Mouse (Mus musculus) lung, embryonic 15.5 days (tissue): ENCODE measurements around the gene Ilvbl. TPM values are rescaled to one million over a fixed set of nuclear protein-coding genes. Genes with fewer than 3 reads are reported as not detected.
A peak's percentile ranks its signal among the peaks of the same experiment; 100 is the strongest.
"Not testable (repeated sequence)": the region's sequence is repeated elsewhere in the genome, so short reads cannot be mapped to it uniquely, and the experiment has no call there.

ENCODE experiments used
- ATAC-seq: fragments of 200-750 bp; cut with Nextera tagmentation; 2 replicates; pipeline ENCODE4 v1.8.0; 2017; ENCODE audit warnings: moderate number of reproducible peaks, borderline replicate concordance; ENCODE audit not compliant: low FRiP score, low TSS enrichment; ENCODE audit errors: extremely low read depth
- H3K27ac ChIP-seq: fragments of 300-500 bp; sonication (generic); 2 replicates; pipeline ENCODE4 v1.5.1; 2015; ENCODE audit warnings: moderate library complexity, mild to moderate bottlenecking, inconsistent platforms
- H3K27me3 ChIP-seq: fragments of 300-500 bp; sonication (generic); 2 replicates; pipeline ENCODE4 v1.6.1; 2015; ENCODE audit warnings: inconsistent platforms
- H3K36me3 ChIP-seq: fragments of 300-500 bp; sonication (generic); 2 replicates; pipeline ENCODE4 v1.6.1; 2015; ENCODE audit warnings: inconsistent platforms
- H3K4me1 ChIP-seq: fragments of 300-500 bp; sonication (generic); 2 replicates; pipeline ENCODE4 v1.6.1; 2015; ENCODE audit warnings: inconsistent platforms
- H3K4me2 ChIP-seq: fragments of 300-500 bp; sonication (generic); 2 replicates; pipeline ENCODE4 v1.6.1; 2015; ENCODE audit warnings: inconsistent platforms, mild to moderate bottlenecking, moderate library complexity
- H3K4me3 ChIP-seq: fragments of 300-500 bp; sonication (generic); 2 replicates; pipeline ENCODE4 v1.5.1; 2015; ENCODE audit warnings: mild to moderate bottlenecking, inconsistent platforms
- H3K9ac ChIP-seq: fragments of 300-500 bp; sonication (generic); 2 replicates; pipeline ENCODE4 v1.6.1; 2015; ENCODE audit warnings: inconsistent platforms
- H3K9me3 ChIP-seq: fragments of 300-500 bp; sonication (generic); 2 replicates; pipeline ENCODE4 v1.6.1; 2016; ENCODE audit warnings: inconsistent platforms
- WGBS: fragments of 180-500 bp; shearing (Covaris S2); methylation state at CpG from one replicate; pipeline ENCODE4 v1.1.7; 2015; 5-methylcytosine and 5-hydroxymethylcytosine counted together
- polyA plus RNA-seq: library from polyadenylated mRNA; unstranded; fragments of >200 nt; fragmentation: Nextera tagmentation; extraction: Ambion mirVana; gene quantifications from 2 replicates; pipeline ENCODE4 v1.2.1, GENCODE M21; 2015

Ilvbl gene
- polyA plus RNA-seq, result 49.0 and 52.2 TPM in 2 replicates

DNA sequence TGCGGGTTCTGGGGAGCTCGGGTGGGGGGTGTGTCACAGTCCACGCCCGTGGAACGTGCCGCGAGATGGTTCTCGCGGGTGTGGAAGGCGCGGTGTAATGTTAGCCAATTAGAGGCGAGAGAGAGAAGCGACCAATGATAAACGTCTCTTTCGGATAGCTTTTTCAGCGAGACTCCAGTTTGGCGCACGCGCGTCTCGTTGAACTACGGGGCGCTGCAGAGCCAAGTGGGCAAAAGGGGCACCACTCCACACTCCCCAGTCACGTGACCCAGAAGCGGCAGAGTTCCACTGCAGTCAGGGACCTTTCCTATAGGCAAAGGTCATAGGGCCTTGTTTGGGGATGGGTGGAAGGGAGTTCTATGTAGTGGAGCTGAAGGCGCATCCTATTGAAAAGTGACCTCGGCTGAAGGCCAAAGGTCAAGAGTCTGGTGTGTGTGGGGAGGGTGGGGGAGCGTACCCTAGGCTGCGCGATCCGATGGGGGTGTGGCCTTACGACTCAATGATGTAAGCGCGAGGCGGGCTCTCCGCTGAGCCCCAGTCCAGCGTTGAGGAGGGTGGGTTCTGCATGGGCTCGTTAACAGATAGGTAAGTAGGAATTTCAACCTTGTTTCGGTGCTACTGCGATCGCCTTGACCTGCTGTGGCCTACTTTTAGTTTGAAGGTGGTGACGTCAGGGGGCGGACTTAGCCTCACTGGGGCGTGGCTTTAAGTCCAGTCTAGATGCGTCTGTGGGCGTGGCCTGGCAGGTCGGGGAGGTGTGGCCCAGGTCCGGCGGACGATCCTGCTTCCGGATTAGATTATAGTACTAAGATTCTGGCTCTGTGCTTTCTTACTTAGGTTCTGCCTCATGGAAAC, at the start of gene Ilvbl:
Ilvbl (plus strand) TSS at position 97 of the 855 bp plus-strand sequence.
- Histone ChIP-seq H3K36me3 (peaks cover 7% of the 10 kb centered on the region; the same call in 1 of the 2 replicates), H3K27ac (peak within 1 kb of the TSS; percentile 95), H3K27me3 (no peaks in the 10 kb centered on the region), H3K4me2 (peak within 1 kb of the TSS; percentile 75), H3K4me1 (peaks cover 14% of the 10 kb centered on the region), H3K9me3 (no peaks in the 10 kb centered on the region), H3K9ac (peak within 1 kb of the TSS; percentile 61), H3K4me3 (peak within 1 kb of the TSS; percentile 72)
- ATAC-seq, result peak; percentile 91
- WGBS, result under 1% methylated on average over 51 of the region's 51 CpGs

DNA sequence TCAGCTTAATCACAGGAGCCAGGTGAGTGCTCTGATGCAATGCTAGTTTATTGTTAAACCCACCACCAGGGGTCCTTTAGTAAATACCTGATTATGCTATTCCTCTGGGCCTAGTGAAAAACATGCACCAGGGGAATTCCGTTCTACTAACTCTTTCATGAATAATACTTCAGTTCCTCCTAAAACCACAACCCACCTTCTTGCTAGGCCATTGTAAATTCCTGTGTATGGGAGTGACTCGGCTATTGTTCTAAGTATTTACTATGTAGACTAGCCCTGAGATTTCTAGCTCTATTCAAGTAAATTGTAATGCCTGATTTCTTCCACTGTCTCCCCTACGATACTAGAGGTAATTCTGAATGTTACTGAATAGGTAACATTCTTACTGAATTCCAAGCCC, 49.1 kb upstream of the Ilvbl start:
- H3K4me1 ChIP-seq, H3K27me3 ChIP-seq, H3K4me2 ChIP-seq, H3K36me3 ChIP-seq, H3K27ac ChIP-seq, H3K4me3 ChIP-seq, H3K9me3 ChIP-seq, ATAC-seq, H3K9ac ChIP-seq: not testable (repeated sequence)
- WGBS, result 57% methylated on average over 3 of the region's 3 CpGs

DNA sequence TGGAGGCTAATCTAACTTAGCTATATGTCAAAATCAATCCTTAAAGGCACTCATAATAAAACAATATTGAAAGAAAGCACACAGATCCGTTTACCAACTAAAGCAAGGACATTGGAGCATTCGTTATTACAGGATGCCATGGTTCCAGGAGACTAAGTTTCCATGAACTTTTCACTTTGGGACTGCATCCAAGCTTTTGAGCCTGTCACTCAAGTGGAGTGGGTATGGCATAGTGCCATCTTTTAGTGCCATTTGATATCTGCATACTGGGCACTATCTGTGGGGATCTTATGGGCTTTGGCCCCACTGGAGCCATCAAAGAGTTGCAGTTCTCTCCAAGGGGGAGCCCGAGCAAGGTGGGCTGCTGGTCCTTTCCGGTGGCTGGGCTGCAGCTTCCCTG, 48.6 kb upstream of the Ilvbl start:
- ATAC-seq, result no peak
- H3K9ac ChIP-seq, result no peak overlapping the region
- H3K4me1 ChIP-seq, result no peaks in the 10 kb centered on the region
- H3K4me2 ChIP-seq, result no peak overlapping the region
- H3K27ac ChIP-seq, result no peak overlapping the region
- H3K4me3 ChIP-seq, result no peak overlapping the region
- H3K36me3 ChIP-seq, result no peaks in the 10 kb centered on the region
- WGBS, result 58% methylated on average over 4 of the region's 4 CpGs
- no peaks in the 10 kb centered on the region for H3K27me3 ChIP-seq
- no peaks in the 10 kb centered on the region for H3K9me3 ChIP-seq

DNA sequence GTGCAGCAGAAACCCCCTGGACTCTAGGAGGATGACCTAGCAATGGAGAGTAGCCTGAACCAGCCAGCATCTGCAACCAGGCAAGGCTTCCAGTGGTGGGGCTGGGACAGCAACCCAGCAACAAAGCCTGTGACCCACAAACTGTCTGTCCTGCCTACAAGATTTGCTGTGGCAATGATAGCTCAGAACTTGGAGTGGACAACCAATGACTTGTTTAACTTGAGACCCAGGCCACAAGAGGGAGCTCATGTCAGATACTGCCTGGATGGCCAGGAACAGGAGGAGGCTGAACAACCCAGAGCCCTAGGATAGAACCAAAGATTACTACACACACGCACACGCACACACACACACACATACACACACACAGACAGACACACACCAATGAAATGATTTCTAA, 33.2 kb upstream of the Ilvbl start:
- no peak overlapping the region for H3K4me3 ChIP-seq
- H3K4me1 ChIP-seq, result no peaks in the 10 kb centered on the region
- H3K9me3 ChIP-seq, result no peaks in the 10 kb centered on the region
- 58% methylated on average over 2 of the region's 2 CpGs for WGBS
- H3K4me2 ChIP-seq, result no peak overlapping the region
- H3K9ac ChIP-seq, result no peak overlapping the region
- no peak overlapping the region for H3K27ac ChIP-seq
- no peaks in the 10 kb centered on the region for H3K27me3 ChIP-seq
- no peaks in the 10 kb centered on the region for H3K36me3 ChIP-seq
- ATAC-seq, result no peak

DNA sequence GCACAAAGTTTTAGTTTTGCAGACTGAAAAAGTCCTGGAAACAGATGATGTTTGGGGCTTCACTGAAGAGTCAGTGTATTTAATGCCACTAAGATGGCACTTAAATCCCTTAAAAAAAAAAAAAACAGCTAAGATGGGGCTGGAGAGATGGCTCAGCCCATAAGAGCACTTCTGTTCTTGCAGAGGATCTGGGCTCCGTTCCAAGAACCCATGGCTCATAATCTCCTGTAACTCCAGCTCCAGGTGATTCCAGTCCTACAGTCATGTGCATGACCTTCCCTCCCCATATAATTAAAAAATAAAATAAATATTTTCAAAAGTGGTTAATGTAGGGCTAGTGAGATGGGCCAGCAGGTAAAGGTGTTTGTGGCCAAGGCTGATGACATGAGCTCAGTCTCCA, 9.1 kb upstream of the Ilvbl start:
- Histone ChIP-seq H3K4me1 (no peaks in the 10 kb centered on the region), H3K36me3 (no peaks in the 10 kb centered on the region), H3K27me3 (no peaks in the 10 kb centered on the region), H3K27ac (no peak overlapping the region), H3K4me3 (no peak overlapping the region), H3K9ac (no peak overlapping the region), H3K4me2 (no peak overlapping the region), H3K9me3 (no peaks in the 10 kb centered on the region)
- ATAC-seq, result no peak
- 71% methylated on average over 1 of the region's 1 CpGs for WGBS

DNA sequence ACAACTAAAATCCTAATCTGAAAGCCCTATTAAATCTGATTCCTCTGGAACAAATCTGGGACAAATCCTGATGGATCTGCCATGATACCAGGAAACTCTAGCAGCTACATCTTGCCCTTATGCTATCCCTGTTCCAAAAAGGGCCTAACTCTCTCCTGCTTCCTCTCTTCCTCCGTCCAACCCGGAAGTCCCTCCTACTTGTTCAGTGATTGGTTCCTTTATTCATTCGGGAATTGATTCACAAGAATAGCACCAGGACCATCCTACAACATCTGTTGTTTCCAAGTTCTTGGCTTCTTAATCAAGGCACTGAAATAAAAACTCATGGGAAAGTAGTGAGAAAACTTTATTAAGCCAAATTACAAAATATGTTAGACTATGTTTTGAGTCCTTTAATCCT, 5.0 kb upstream of the Ilvbl start:
- 0 out of 2 replicates have a peak, but pooled peaks cover 5% of the 10 kb centered on the region for H3K4me1 ChIP-seq
- no peak for ATAC-seq
- H3K36me3 ChIP-seq, result no peaks in the 10 kb centered on the region
- H3K9ac ChIP-seq, result no peak overlapping the region
- H3K4me3 ChIP-seq, result no peak overlapping the region
- no peaks in the 10 kb centered on the region for H3K9me3 ChIP-seq
- H3K27me3 ChIP-seq, result no peaks in the 10 kb centered on the region
- H3K27ac ChIP-seq, result no peak overlapping the region
- H3K4me2 ChIP-seq, result no peak overlapping the region
- WGBS, result 62% methylated on average over 3 of the region's 3 CpGs

DNA sequence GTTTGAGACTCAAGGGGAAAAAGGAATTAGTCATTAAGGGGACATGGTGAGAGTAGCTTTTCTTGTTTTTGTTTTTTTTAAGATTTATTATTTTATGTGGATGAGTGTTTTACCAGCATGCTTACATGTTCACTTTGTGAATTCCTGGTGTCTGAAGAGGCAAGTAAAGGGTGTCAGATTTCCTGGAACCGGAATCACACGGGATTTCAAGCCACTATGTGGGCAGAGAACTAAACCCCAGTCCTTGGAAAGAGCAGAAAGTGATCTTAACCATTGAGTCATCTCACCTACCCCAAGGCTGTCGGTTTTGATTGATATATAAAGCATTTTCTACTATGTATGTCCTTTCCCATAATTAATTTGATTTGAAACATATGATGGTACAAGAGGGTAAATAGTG, 4.5 kb upstream of the Ilvbl start:
- Histone ChIP-seq H3K4me2 (no peak overlapping the region), H3K9me3 (no peaks in the 10 kb centered on the region), H3K4me1 (0 out of 2 replicates have a peak, but pooled peaks cover 5% of the 10 kb centered on the region), H3K9ac (no peak overlapping the region), H3K27ac (no peak overlapping the region), H3K27me3 (no peaks in the 10 kb centered on the region), H3K4me3 (no peak overlapping the region), H3K36me3 (no peaks in the 10 kb centered on the region)
- WGBS, result 49% methylated on average over 3 of the region's 3 CpGs
- ATAC-seq, result no peak

DNA sequence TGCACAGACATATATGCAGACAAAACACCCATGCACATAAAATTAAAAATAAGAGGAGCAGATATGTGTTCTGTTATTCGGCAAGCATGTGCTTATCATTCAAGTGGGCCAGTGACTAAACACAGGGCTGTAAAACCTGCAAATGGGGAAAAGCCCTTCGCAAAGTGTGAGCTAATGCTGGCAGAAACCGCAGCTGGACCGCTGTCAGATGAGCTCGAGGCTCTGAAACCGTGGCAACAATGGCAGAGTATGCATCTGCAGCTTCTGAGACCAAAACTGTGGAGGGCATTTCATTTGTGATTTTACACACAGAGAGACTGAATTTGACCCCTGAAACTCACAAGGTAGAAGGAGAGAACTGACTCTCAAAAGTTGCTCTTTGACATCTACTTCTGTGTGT, 3.7 kb upstream of the Ilvbl start:
- Histone ChIP-seq H3K27me3 (no peaks in the 10 kb centered on the region), H3K4me3 (no peak overlapping the region), H3K4me2 (no peak overlapping the region), H3K27ac (no peak overlapping the region), H3K9ac (no peak overlapping the region), H3K36me3 (no peaks in the 10 kb centered on the region), H3K4me1 (peaks cover 9% of the 10 kb centered on the region), H3K9me3 (no peaks in the 10 kb centered on the region)
- ATAC-seq, result no peak
- 46% methylated on average over 6 of the region's 6 CpGs for WGBS

DNA sequence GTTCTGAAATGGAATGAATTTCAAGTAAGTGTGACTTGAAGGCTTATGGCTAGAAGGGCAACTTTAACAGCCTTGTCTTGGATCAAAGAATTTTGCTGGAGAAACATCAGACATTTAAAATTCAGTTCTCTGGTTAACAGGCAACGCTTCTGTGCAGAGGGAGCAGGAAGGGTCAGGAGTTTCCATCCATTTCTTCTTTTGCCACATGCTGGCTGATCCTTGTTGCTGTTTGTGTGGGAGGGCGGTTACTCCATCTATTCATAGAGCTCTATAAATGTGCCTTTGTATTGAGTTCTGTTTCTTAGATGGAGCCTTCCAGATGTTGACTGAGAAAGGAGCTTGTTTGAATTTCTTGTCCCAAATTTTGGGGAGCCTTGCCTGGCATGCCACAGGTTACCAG, 3.2 kb upstream of the Ilvbl start:
- no peak overlapping the region for H3K4me3 ChIP-seq
- no peaks in the 10 kb centered on the region for H3K27me3 ChIP-seq
- WGBS, result 45% methylated on average over 2 of the region's 2 CpGs
- no peaks in the 10 kb centered on the region for H3K36me3 ChIP-seq
- no peak overlapping the region for H3K4me2 ChIP-seq
- H3K9me3 ChIP-seq, result no peaks in the 10 kb centered on the region
- no peak for ATAC-seq
- no peak overlapping the region for H3K27ac ChIP-seq
- H3K9ac ChIP-seq, result no peak overlapping the region
- H3K4me1 ChIP-seq, result peaks cover 13% of the 10 kb centered on the region

DNA sequence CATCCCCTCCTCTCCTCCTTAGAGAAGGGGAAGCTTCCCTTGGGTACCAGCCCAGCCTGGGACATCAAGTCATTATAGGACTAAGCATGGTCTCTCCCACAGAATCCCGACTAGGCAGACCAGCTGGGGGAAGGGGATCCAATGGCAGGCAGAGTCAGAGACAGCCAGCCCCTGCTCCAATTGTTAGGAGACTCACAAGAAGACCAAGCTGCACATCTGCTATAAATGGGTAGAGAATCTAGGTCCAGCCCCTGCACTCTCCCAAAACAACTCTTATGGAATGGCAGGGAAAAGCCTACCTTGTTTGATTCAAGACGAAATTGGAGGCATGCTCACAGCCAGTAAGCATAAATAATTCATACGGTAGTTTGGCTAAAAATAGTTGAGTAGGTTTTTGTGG, 920 bp upstream of the Ilvbl start:
- H3K9me3 ChIP-seq, result no peaks in the 10 kb centered on the region
- ATAC-seq, result no peak
- no peak overlapping the region for H3K4me2 ChIP-seq
- peaks cover 14% of the 10 kb centered on the region for H3K4me1 ChIP-seq
- H3K36me3 ChIP-seq, result 0 out of 2 replicates have a peak, but pooled peaks cover 2% of the 10 kb centered on the region
- no peak overlapping the region for H3K9ac ChIP-seq
- 75% methylated on average over 3 of the region's 3 CpGs for WGBS
- H3K27ac ChIP-seq, result no peak overlapping the region
- no peaks in the 10 kb centered on the region for H3K27me3 ChIP-seq
- no peak overlapping the region for H3K4me3 ChIP-seq

DNA sequence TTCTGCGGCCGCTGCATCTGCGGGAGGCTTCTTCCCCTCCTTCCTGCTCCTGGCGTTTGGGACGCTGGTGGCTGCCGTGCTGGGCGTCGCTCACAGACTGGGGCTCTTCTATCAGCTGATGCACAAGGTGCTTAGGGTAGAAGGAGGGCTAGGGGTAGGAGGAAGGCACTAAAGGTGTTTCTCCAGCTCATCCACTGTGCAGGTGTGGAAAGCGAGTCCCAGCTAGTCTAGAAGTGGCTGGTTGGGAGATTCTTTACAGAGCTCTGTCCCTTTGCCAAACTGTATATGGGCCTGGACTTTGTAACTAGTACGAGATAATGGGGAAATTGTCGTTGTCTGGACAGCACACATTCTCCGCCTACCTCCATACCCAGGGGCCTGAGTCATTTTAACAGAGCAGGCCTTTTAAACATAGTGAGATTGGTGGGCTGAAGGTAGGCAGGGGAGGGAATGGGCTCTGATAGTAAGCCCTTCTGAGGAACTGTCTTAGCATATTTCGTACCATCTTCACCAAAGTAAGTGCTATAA, 1.0 kb downstream of the Ilvbl start:
- peak overlapping the region; percentile 61 for H3K9ac ChIP-seq
- H3K4me2 ChIP-seq, result peak overlapping the region; percentile 75
- no peaks in the 10 kb centered on the region for H3K27me3 ChIP-seq
- peak overlapping the region; percentile 95 for H3K27ac ChIP-seq
- peaks cover 14% of the 10 kb centered on the region for H3K4me1 ChIP-seq
- no peaks in the 10 kb centered on the region for H3K9me3 ChIP-seq
- WGBS, result 10% methylated on average over 13 of the region's 13 CpGs
- no peak for ATAC-seq
- peak overlapping the region; percentile 72 for H3K4me3 ChIP-seq
- peaks cover 12% of the 10 kb centered on the region for H3K36me3 ChIP-seq

DNA sequence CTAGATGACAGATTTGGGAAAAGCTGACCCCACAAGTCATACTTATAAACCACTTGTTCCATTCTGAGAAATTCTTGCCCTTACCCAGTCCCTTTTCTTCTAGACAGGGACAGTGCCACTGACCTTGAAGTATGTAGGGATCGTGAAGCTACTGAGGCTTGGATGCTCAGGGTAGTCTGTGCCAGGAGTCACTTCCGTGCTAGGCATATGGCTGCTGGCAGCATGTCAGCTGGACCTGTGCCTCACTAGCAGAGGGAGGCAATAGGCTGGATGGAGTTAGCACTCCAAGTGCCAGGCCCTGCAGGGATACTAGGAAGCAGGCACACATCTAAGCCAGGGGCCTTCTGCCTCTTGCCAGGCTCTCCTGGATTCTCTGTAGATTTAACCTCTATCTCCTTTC, 1.5 kb downstream of the Ilvbl start:
- Histone ChIP-seq H3K4me2 (peak overlapping the region; percentile 75), H3K4me1 (peaks cover 14% of the 10 kb centered on the region), H3K27me3 (no peaks in the 10 kb centered on the region), H3K4me3 (peak overlapping the region; percentile 72), H3K36me3 (peaks cover 14% of the 10 kb centered on the region), H3K9ac (peak overlapping the region; percentile 61), H3K27ac (peak overlapping the region; percentile 95; the same call in 1 of the 2 replicates), H3K9me3 (no peaks in the 10 kb centered on the region)
- WGBS, result 54% methylated on average over 2 of the region's 2 CpGs
- ATAC-seq, result no peak
